In genomic region chr1:91800348-91800747, GRCm38 (mm10) we compare ENCODE assay signal across 9 mouse cellular contexts. TPM values are rescaled to one million over a fixed set of nuclear protein-coding genes. Genes with fewer than 3 reads are reported as not detected.
DNase-seq lines count a peak whose midpoint lies in the region; ATAC-seq lines count a peak whose summit lies in the region.
"Had no signal": no experiment of that assay in that cellular context is flagged by ENCODE, and none has a peak within 500 bp of the region (broad histone marks: within the 10 kb centered on the region; RNA-seq: fewer than 3 reads in every experiment).

No protein-coding gene starts in this region.

- no peaks in the 10 kb centered on the region for H3K9me3 ChIP-seq in kidney, embryonic 15.5 days (replicated peaks)
- no peaks in the 10 kb centered on the region for H3K9me3 ChIP-seq in intestine, embryonic 16.5 days (ENCODE audit: control insufficient read depth, low read length)
- H3K9me3 ChIP-seq in neural tube, embryonic 13.5 days, result no peaks in the 10 kb centered on the region

- H3K4me1 ChIP-seq in kidney, embryonic 15.5 days, result peaks cover 38% of the 10 kb centered on the region
- H3K4me1 ChIP-seq in intestine, embryonic 16.5 days (ENCODE audit: control insufficient read depth, insufficient read depth, low read length), result 0 out of 2 replicates have a peak, but pooled peaks cover 4% of the 10 kb centered on the region
- H3K4me1 ChIP-seq in neural tube, embryonic 13.5 days (replicated peaks), result peaks cover 28% of the 10 kb centered on the region

- H3K27me3 ChIP-seq in kidney, embryonic 15.5 days, result peaks cover 74% of the 10 kb centered on the region
- peaks cover 37% of the 10 kb centered on the region for H3K27me3 ChIP-seq in intestine, embryonic 16.5 days (replicated peaks; ENCODE audit: control insufficient read depth, insufficient read depth, low read length)
- H3K27me3 ChIP-seq in neural tube, embryonic 13.5 days, result peaks cover 67% of the 10 kb centered on the region

- 36% methylated on average over 13 of the region's 13 CpGs for WGBS in kidney, embryonic 15.5 days
- 47% methylated on average over 13 of the region's 13 CpGs for WGBS in intestine, embryonic 16.5 days
- 10% methylated on average over 13 of the region's 13 CpGs for WGBS in neural tube, embryonic 13.5 days

- peak overlapping the region; percentile 54 for H3K4me3 ChIP-seq in kidney, embryonic 15.5 days (replicated peaks)
- H3K4me3 ChIP-seq in intestine, embryonic 16.5 days (ENCODE audit: low read length), result peak overlapping the region; percentile 56
- H3K4me3 ChIP-seq in neural tube, embryonic 13.5 days, result peak overlapping the region; percentile 45

- no peak; the same call in 1 of the 2 replicates for ATAC-seq in kidney, embryonic 15.5 days (replicated peaks; ENCODE audit: low FRiP score)
- ATAC-seq in intestine, embryonic 16.5 days, result no peak
- no peak for ATAC-seq in neural tube, embryonic 13.5 days (ENCODE audit: low read depth)

- H3K36me3 ChIP-seq in kidney, embryonic 15.5 days, result no peaks in the 10 kb centered on the region
- H3K36me3 ChIP-seq in intestine, embryonic 16.5 days (ENCODE audit: control insufficient read depth, insufficient read depth, low read length), result no peaks in the 10 kb centered on the region
- no peaks in the 10 kb centered on the region for H3K36me3 ChIP-seq in neural tube, embryonic 13.5 days

- H3K27ac ChIP-seq in kidney, embryonic 15.5 days, result no peak overlapping the region
- H3K27ac ChIP-seq in intestine, embryonic 16.5 days (ENCODE audit: low read length), result no peak overlapping the region
- H3K27ac ChIP-seq in neural tube, embryonic 13.5 days (replicated peaks), result no peak overlapping the region
- H3K27ac ChIP-seq: layer of hippocampus, adult 2 months had no signal

- DNase-seq in kidney, adult 9 months, result no peak
- DNase-seq in embryo, embryonic 11 days, result peak; percentile 73
- no peak for DNase-seq in right cerebral cortex, postnatal 25 days
- no peak for DNase-seq in MN1 (ENCODE audit: low spot score)
- DNase-seq in frontal cortex, postnatal 36 days (ENCODE audit: low spot score in 2 of 2), result no peak

- H3K4me2 ChIP-seq in kidney, embryonic 15.5 days, result peak overlapping the region; percentile 88
- H3K4me2 ChIP-seq in intestine, embryonic 16.5 days (ENCODE audit: low read depth, low read length), result peak overlapping the region; percentile 87
- peak overlapping the region; percentile 75 for H3K4me2 ChIP-seq in neural tube, embryonic 13.5 days

- no peak overlapping the region for H3K9ac ChIP-seq in kidney, embryonic 15.5 days
- H3K9ac ChIP-seq in intestine, embryonic 16.5 days (ENCODE audit: low read depth, low read length), result no peak overlapping the region
- H3K9ac ChIP-seq in neural tube, embryonic 13.5 days, result 0 out of 2 replicates have a peak overlapping the region, but pooled peaks have one; percentile 47

RNA-seq across cellular contexts. Expression of gene Twist2, which starts 0.9 kb away (rescaled TPM):
- 6.9 and 8.9 TPM in 2 replicates for polyA plus RNA-seq in kidney, embryonic 15.5 days (2015; fragmentation: Nextera tagmentation; extraction: Ambion mirVana)
- 5.0 and 5.1 TPM in 2 replicates for polyA plus RNA-seq in intestine, embryonic 16.5 days (2015; fragmentation: Nextera tagmentation; extraction: Ambion mirVana)
- 1.7 and 3.8 TPM in 2 replicates for polyA plus RNA-seq in neural tube, embryonic 13.5 days (2015; fragmentation: Nextera tagmentation; extraction: Ambion mirVana)
